Mouse (Mus musculus): ENCODE results near the gene Ftl1. TPM values are rescaled to one million over a fixed set of nuclear protein-coding genes. Genes with fewer than 3 reads are reported as not detected.
A peak's percentile ranks its signal among the peaks of the same experiment; 100 is the strongest.
"Not testable (repeated sequence)": the region's sequence is repeated elsewhere in the genome, so short reads cannot be mapped to it uniquely, and the experiment has no call there.

Ftl1 gene
- polyA plus RNA-seq, 1 experiment = 24,502 TPM

DNA sequence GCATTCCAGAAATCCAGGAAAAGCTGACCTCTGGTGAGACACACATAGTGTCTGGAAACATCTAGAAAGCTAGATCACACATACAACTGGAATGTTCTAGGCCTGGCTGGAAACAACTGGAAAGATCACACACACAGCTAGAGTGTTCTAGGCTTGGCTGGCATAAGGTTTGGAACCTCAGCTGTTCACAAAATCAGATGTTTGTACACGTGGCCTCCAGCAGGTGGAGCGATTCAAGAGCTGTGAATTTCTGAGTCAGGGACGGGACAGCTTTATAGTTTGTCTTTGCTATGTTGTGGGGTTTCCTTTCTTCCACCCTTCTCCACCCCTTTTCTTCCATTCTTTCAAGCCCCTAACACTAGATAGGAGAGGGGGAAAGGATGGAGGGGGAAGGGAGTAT, 17.3 kb upstream of the Ftl1 start:
- Histone ChIP-seq H3K27me3 (replicated peaks) (no peaks in the 10 kb centered on the region), H3K4me3 (replicated peaks) (peak overlapping the region; percentile 7), H3K9me3 (0 out of 2 replicates have a peak, but pooled peaks cover 3% of the 10 kb centered on the region), H3K36me3 (replicated peaks; ENCODE audit: low read length) (no peaks in the 10 kb centered on the region), H3K4me1 (peaks cover 25% of the 10 kb centered on the region)
- TF ChIP-seq GATA1 (IDR thresholded peaks at IDR 0.05; ENCODE audit: borderline replicate concordance, low read length) = no peak
- no peak for TF ChIP-seq FLI1 (IDR thresholded peaks at IDR 0.05; ENCODE audit: low read length)

GRCm38 (mm10) chr7:45476453-45476852, 16.8 kb upstream of the Ftl1 start:
- TF ChIP-seq GATA1 (IDR thresholded peaks at IDR 0.05; ENCODE audit: borderline replicate concordance, low read length) = no peak
- no peak for TF ChIP-seq FLI1 (IDR thresholded peaks at IDR 0.05; ENCODE audit: low read length)
- no peaks in the 10 kb centered on the region for H3K27me3 ChIP-seq (replicated peaks)
- H3K4me3 ChIP-seq (replicated peaks) = no peak overlapping the region
- H3K4me1 ChIP-seq = peaks cover 24% of the 10 kb centered on the region
- 0 out of 2 replicates have a peak, but pooled peaks cover 3% of the 10 kb centered on the region for H3K9me3 ChIP-seq
- no peaks in the 10 kb centered on the region for H3K36me3 ChIP-seq (replicated peaks; ENCODE audit: low read length)

- peaks cover 32% of the 10 kb centered on the region for H3K4me1 ChIP-seq
- TF ChIP-seq GATA1 (IDR thresholded peaks at IDR 0.05; ENCODE audit: borderline replicate concordance, low read length) (no peak), FLI1 (IDR thresholded peaks at IDR 0.05; ENCODE audit: low read length) (no peak)
- peak overlapping the region; percentile 72 for H3K4me3 ChIP-seq (replicated peaks)
- H3K27me3 ChIP-seq (replicated peaks) = no peaks in the 10 kb centered on the region
- H3K36me3 ChIP-seq (replicated peaks; ENCODE audit: low read length) = no peaks in the 10 kb centered on the region
- 0 out of 2 replicates have a peak, but pooled peaks cover 3% of the 10 kb centered on the region for H3K9me3 ChIP-seq
Measured at GRCm38 (mm10) chr7:45475291-45475969, 15.7 kb upstream of the Ftl1 start.

- Histone ChIP-seq H3K27me3 (replicated peaks) (no peaks in the 10 kb centered on the region), H3K36me3 (replicated peaks; ENCODE audit: low read length) (peaks cover 4% of the 10 kb centered on the region), H3K4me3 (replicated peaks) (peak overlapping the region; percentile 9), H3K4me1 (peaks cover 45% of the 10 kb centered on the region), H3K9me3 (peaks cover 3% of the 10 kb centered on the region; the same call in 1 of the 2 replicates)
- TF ChIP-seq GATA1 (IDR thresholded peaks at IDR 0.05; ENCODE audit: borderline replicate concordance, low read length) = no peak
- TF ChIP-seq FLI1 (IDR thresholded peaks at IDR 0.05; ENCODE audit: low read length) = no peak
Measured at GRCm38 (mm10) chr7:45470869-45471268, 11.2 kb upstream of the Ftl1 start.

DNA sequence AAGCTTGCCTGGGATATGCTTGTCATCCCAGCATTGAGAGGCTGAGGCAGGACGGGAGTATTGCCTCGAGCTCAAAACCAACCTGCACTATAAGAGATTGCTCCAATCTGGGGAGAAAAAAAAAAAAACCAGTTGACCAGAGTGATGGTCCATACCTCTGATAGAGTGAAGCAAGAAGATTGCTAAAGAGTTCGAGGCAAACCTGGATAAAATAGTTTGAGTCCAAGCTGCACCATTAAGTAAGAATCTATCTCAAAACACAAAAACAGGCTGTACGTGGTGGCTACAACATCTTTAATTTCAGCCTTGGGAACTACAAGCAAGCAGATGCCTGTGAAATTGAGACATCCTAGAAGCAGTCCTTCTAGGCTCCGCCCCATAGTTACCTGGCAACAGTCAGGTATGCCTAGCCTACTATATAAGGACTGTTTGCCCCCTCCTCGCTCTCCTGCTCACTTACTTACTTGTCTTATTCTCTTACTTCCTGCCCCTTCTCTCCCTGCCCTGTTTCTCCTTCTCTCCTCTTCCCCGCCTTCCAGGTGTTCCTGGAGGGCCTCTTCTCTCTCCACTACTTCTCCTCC, 7.5 kb upstream of the Ftl1 start:
- peaks cover 71% of the 10 kb centered on the region for H3K4me1 ChIP-seq
- no peaks in the 10 kb centered on the region for H3K27me3 ChIP-seq (replicated peaks)
- H3K9me3 ChIP-seq = no peaks in the 10 kb centered on the region; the same call in 1 of the 2 replicates
- H3K4me3 ChIP-seq (replicated peaks) = peak overlapping the region; percentile 96
- H3K36me3 ChIP-seq (replicated peaks; ENCODE audit: low read length) = peaks cover 39% of the 10 kb centered on the region
- TF ChIP-seq FLI1 (IDR thresholded peaks at IDR 0.05; ENCODE audit: low read length) = no peak
- no peak for TF ChIP-seq GATA1 (IDR thresholded peaks at IDR 0.05; ENCODE audit: borderline replicate concordance, low read length)

DNA sequence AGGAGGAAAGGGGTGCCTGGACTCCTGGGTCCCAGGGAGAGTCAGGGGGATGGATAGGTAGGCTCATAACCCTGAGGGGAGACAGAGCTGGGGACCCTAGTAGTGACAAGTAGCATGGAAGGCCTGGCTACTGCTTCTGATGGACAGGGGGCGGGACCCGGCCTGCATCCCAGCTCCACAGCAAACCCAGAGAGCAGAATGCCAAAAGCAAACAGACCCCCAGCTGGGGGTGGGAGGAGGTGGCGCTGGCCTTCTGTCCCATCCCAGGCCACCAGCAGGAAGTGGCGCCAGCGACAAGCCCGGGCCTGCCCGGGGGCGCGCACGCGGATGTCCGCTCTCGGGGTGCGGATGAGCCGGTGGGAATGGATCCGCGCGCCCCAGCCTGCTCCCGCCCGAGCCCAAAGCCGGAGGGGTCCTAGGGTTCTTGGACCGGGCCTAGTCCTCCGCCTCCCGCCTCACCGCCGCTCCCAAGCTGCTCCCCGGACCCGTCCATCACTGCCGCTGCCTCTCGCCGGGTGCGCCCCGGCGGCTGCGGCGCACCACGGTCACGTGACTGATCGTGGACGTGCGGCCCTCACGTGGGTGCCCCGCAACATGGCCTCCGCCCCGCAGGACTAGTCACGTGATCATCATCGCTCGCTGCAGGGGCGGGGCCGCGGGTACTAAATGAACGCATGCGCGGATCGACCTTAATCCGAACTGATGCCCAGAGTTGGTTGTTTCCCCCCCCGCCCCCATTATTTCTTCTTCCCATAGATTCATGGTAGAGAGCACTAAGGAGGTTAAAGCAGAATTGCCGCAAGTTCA, 6.8 kb upstream of the Ftl1 start, which contains the start of gene Bax:
Gene Bax (minus strand): TSS at position 616 of the 807 bp plus-strand sequence.
- no peaks in the 10 kb centered on the region; the same call in 1 of the 2 replicates for H3K9me3 ChIP-seq
- H3K4me3 ChIP-seq (replicated peaks) = peak within 1 kb of the TSS; percentile 96
- peaks cover 73% of the 10 kb centered on the region for H3K4me1 ChIP-seq
- peaks cover 46% of the 10 kb centered on the region for H3K36me3 ChIP-seq (replicated peaks; ENCODE audit: low read length)
- TF ChIP-seq GATA1 (IDR thresholded peaks at IDR 0.05; ENCODE audit: borderline replicate concordance, low read length) (no peak), FLI1 (IDR thresholded peaks at IDR 0.05; ENCODE audit: low read length) (no peak)
- no peaks in the 10 kb centered on the region for H3K27me3 ChIP-seq (replicated peaks)

DNA sequence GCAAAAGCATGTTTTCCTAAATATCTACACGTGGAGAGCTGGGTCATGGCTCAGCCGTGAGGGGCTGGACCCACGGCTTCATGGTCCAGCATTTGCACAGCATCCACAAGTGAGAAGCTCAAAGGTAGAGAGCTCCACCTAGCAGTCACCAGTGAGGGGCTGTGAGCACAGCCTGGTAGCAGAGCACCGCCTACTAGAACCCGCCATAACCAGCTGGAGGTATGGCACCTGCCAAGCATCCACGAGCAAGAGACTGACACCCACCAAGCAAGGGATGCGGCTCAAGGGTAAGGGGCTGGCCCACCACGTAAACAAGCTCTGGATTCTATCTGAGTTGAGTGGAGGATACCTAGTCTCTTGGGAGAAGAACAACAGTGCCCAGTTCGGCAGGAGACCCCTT, 5.9 kb upstream of the Ftl1 start:
- no peaks in the 10 kb centered on the region for H3K27me3 ChIP-seq (replicated peaks)
- H3K36me3 ChIP-seq (replicated peaks; ENCODE audit: low read length) = peaks cover 52% of the 10 kb centered on the region
- TF ChIP-seq GATA1 (IDR thresholded peaks at IDR 0.05; ENCODE audit: borderline replicate concordance, low read length) = no peak
- no peak for TF ChIP-seq FLI1 (IDR thresholded peaks at IDR 0.05; ENCODE audit: low read length)
- H3K4me1 ChIP-seq = peaks cover 73% of the 10 kb centered on the region
- H3K4me3 ChIP-seq (replicated peaks) = peak overlapping the region; percentile 96
- H3K9me3 ChIP-seq = no peaks in the 10 kb centered on the region; the same call in 1 of the 2 replicates

DNA sequence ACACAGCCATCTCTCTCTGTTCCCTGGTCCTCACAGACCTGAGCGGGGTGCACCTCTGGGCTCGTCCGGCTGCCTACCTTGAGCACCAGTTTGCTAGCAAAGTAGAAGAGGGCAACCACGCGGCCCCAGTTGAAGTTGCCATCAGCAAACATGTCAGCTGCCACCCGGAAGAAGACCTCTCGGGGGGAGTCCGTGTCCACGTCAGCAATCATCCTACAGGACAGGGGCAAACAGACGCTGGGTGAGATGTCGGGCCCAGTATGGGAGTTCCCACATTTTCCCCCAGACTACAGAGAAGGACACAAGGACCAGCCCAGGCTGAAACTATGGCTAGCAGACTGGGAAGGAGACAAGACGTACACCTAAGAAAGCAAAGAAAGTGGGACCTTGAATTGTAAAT, 5.4 kb upstream of the Ftl1 start:
- Histone ChIP-seq H3K4me1 (peaks cover 77% of the 10 kb centered on the region), H3K27me3 (replicated peaks) (no peaks in the 10 kb centered on the region), H3K4me3 (replicated peaks) (peak overlapping the region; percentile 96), H3K9me3 (no peaks in the 10 kb centered on the region; the same call in 1 of the 2 replicates), H3K36me3 (replicated peaks; ENCODE audit: low read length) (peaks cover 56% of the 10 kb centered on the region)
- TF ChIP-seq FLI1 (IDR thresholded peaks at IDR 0.05; ENCODE audit: low read length) (no peak), GATA1 (IDR thresholded peaks at IDR 0.05; ENCODE audit: borderline replicate concordance, low read length) (no peak)

- TF ChIP-seq FLI1 (IDR thresholded peaks at IDR 0.05; ENCODE audit: low read length) (no peak), GATA1 (IDR thresholded peaks at IDR 0.05; ENCODE audit: borderline replicate concordance, low read length) (no peak)
- H3K9me3 ChIP-seq = no peaks in the 10 kb centered on the region; the same call in 1 of the 2 replicates
- peaks cover 78% of the 10 kb centered on the region for H3K4me1 ChIP-seq
- peaks cover 58% of the 10 kb centered on the region for H3K36me3 ChIP-seq (replicated peaks; ENCODE audit: low read length)
- no peaks in the 10 kb centered on the region for H3K27me3 ChIP-seq (replicated peaks)
- H3K4me3 ChIP-seq (replicated peaks) = peak overlapping the region; percentile 84
Measured at GRCm38 (mm10) chr7:45463987-45464778, 4.5 kb upstream of the Ftl1 start.

DNA sequence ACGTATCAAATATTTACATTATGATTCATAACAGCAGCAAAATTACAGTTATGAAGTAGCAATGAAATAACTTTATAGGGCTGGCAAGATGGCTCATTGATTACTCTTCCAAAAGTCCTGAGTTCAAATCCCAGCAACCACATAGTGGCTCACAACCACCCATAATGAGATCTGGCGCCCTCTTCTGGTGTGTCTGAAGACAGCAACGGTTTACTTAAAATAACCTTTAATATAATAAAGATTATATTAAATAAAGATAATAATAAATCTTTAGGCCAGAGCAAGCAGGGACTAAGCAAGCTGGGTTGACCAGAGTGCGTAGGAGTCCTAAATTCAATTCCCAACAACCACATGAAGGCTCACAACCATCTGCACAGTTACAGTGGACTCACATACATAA, 3.2 kb upstream of the Ftl1 start:
- H3K9me3 ChIP-seq = not testable (repeated sequence)
- Histone ChIP-seq H3K4me1 (peaks cover 74% of the 10 kb centered on the region), H3K36me3 (replicated peaks; ENCODE audit: low read length) (peaks cover 70% of the 10 kb centered on the region)

More for the DNA sequence above, 3.2 kb upstream of the Ftl1 start:
- H3K4me3 ChIP-seq (replicated peaks); H3K27me3 ChIP-seq (replicated peaks): not testable (repeated sequence)
